Mouse (Mus musculus): ENCODE measurements around the gene Camta2. TPM values are rescaled to one million over a fixed set of nuclear protein-coding genes. Genes with fewer than 3 reads are reported as not detected.

The Camta2 gene
- total RNA-seq, 1 experiment: 3.9 TPM

DNA sequence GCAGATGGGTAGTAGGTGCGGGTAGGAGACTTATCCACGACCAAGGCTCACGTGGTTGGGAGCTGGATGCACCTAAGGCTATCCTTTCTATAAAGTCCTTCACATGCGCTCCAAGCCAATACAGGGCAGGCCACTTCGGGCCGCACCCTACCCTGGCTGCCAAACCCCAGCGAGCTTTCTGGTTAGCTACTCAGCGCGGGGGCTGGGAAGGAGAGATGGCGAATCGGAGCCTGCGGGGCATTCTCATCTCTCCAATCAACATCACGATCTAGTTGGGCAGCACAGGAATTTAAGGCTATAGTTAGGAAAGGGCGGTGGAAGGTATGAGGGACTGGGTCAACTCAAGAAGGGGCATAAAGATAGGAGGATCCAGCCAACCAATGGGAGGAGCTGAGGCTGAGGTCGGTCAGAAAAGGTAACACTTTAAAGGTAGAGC lies 19.6 kb downstream of the Camta2 start:
- H3K4me1 ChIP-seq (ENCODE audit: control insufficient read depth in 2 of 2, insufficient read depth in 2 of 2, low read length in 2 of 2, poor library complexity in 1 of 2): peaks cover 0 to 7% of the 10 kb centered on the region in 2 experiments; a peak in 2 of 4 replicates
- H3K27ac ChIP-seq (ENCODE audit: insufficient read depth, low read depth, low read length, poor library complexity, severe bottlenecking): peak overlapping the region; percentile 80
- H3K9me3 ChIP-seq (ENCODE audit: control insufficient read depth, insufficient read depth, low read depth, low read length): no peaks in the 10 kb centered on the region
- H3K4me3 ChIP-seq (ENCODE audit: insufficient read depth in 1 of 2, low read depth in 1 of 2, low read length in 2 of 2, poor library complexity in 1 of 2, severe bottlenecking in 1 of 2): peak overlapping the region; percentile 67 to 91
- peaks cover 26% of the 10 kb centered on the region for H3K36me3 ChIP-seq (ENCODE audit: control insufficient read depth, insufficient read depth, low read length, poor library complexity, severe bottlenecking)
- TF ChIP-seq ZNF384 (IDR thresholded peaks at IDR 0.05; ENCODE audit: low read depth, low read length) (no peak), MAFK (IDR thresholded peaks at IDR 0.05; ENCODE audit: insufficient read depth, low read depth, low read length) (no peak), HCFC1 (IDR thresholded peaks at IDR 0.05; ENCODE audit: borderline replicate concordance, insufficient read depth, low read length) (0 out of 2 replicates have a peak, but pooled peaks have one; percentile 16)
- peak overlapping the region; percentile 80 for H3K9ac ChIP-seq (ENCODE audit: insufficient read depth, low read depth, low read length, poor library complexity, severe bottlenecking)
- in situ Hi-C loops (cut with MboI; ENCODE audit: low sequenced_read_pairs in 2 of 2, unreplicated experiment in 2 of 2): no loop called here
- no peak for DNase-seq (ENCODE audit: low read depth, low spot score)

DNA sequence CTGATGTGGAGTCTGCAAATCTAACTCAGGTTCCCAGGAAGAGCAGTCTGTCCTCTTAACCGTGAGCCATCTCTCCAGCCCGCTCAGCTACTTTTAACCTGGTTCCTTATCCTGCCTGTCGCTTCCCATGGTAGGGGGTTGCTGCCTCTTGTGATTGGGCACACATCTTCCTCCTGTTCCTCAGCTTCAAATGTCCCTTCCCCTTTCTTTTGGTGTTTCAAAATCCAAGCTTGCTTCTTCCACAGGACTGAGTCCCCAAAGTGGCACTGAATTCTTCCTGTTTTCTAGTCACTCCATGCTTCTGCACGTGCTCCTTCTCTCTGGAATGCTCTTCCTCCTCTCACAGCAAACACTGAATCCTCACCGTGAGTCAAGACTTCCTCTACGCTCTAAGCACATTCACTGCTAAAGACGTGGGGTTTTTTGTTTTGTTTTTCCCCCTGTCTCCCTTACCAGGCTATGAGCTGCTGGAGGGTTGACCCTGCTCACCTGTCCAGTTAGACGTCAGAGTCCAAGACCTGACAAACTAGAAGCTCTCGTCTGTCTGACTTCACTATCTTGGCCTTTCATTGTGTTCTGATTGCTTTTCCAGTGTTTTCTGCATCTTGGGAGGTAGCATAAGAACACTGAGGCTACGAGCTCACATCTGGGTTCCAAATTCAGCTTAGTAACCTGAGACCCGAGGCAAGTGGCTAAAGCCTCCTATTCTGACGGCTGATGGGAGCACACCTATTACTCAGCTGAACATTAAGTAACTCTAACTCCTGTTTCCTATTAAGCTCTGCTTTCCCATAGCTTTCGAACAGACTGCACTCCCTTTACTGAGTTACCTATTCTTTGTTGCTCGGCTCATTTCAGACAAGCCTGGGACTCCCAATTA lies 20.4 kb downstream of the Camta2 start:
- DNase-seq (ENCODE audit: low read depth, low spot score): no peak
- peaks cover 33% of the 10 kb centered on the region for H3K36me3 ChIP-seq (ENCODE audit: control insufficient read depth, insufficient read depth, low read length, poor library complexity, severe bottlenecking)
- in situ Hi-C loops (cut with MboI; ENCODE audit: low sequenced_read_pairs in 2 of 2, unreplicated experiment in 2 of 2): no loop called here

DNA sequence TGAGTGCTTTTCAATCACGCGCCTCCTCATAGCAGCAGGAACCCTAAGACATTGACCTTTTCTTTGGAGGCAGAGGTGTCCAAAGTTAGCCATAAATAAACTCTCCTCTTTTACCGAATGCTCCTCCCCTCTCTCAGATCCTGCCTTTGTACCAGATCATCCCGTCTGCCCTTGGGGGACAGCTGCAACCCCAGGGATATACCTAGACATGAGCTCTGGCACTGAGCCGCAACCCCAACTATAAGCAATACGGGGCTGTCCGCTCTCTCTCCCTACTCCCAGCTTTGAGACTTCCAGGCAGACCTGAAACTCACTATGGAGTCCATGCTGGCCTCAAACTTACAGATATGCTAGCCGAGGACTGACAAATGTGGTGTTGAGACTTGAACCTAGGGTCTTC lies 21.2 kb downstream of the Camta2 start:
- TF ChIP-seq ZC3H11A (IDR thresholded peaks at IDR 0.05; ENCODE audit: borderline replicate concordance, low read depth, low read length): no peak
- TF ChIP-seq CHD2 (IDR thresholded peaks at IDR 0.05; ENCODE audit: low read depth, low read length): no peak
- no peak for TF ChIP-seq HCFC1 (IDR thresholded peaks at IDR 0.05; ENCODE audit: borderline replicate concordance, insufficient read depth, low read length)
- Histone ChIP-seq H3K9ac (ENCODE audit: insufficient read depth, low read depth, low read length, poor library complexity, severe bottlenecking) (no peak overlapping the region; the same call in 1 of the 2 replicates), H3K36me3 (ENCODE audit: control insufficient read depth, insufficient read depth, low read length, poor library complexity, severe bottlenecking) (peaks cover 34% of the 10 kb centered on the region), H3K9me3 (ENCODE audit: control insufficient read depth, insufficient read depth, low read depth, low read length) (no peaks in the 10 kb centered on the region), H3K27ac (ENCODE audit: insufficient read depth, low read depth, low read length, poor library complexity, severe bottlenecking) (no peak overlapping the region), H3K4me3 (ENCODE audit: insufficient read depth in 1 of 2, low read depth in 1 of 2, low read length in 2 of 2, poor library complexity in 1 of 2, severe bottlenecking in 1 of 2) (no peak overlapping the region), H3K4me1 (ENCODE audit: control insufficient read depth in 2 of 2, insufficient read depth in 2 of 2, low read length in 2 of 2, poor library complexity in 1 of 2) (peaks cover 0 to 5% of the 10 kb centered on the region in 2 experiments; a peak in 2 of 4 replicates)
- no peak for DNase-seq (ENCODE audit: low read depth, low spot score)
- in situ Hi-C loops (cut with MboI; ENCODE audit: low sequenced_read_pairs in 2 of 2, unreplicated experiment in 2 of 2): no loop called here

More for the DNA sequence above, 20.4 kb downstream of the Camta2 start:
- H3K9ac ChIP-seq (ENCODE audit: insufficient read depth, low read depth, low read length, poor library complexity, severe bottlenecking): peak overlapping the region; percentile 40; the same call in 1 of the 2 replicates
- TF ChIP-seq ZC3H11A (IDR thresholded peaks at IDR 0.05; ENCODE audit: borderline replicate concordance, low read depth, low read length) (no peak), MAFK (IDR thresholded peaks at IDR 0.05; ENCODE audit: insufficient read depth, low read depth, low read length) (no peak), ZNF384 (IDR thresholded peaks at IDR 0.05; ENCODE audit: low read depth, low read length) (no peak), HCFC1 (IDR thresholded peaks at IDR 0.05; ENCODE audit: borderline replicate concordance, insufficient read depth, low read length) (no peak), CHD2 (IDR thresholded peaks at IDR 0.05; ENCODE audit: low read depth, low read length) (no peak)
- H3K9me3 ChIP-seq (ENCODE audit: control insufficient read depth, insufficient read depth, low read depth, low read length): no peaks in the 10 kb centered on the region
- H3K4me3 ChIP-seq (ENCODE audit: insufficient read depth in 1 of 2, low read depth in 1 of 2, low read length in 2 of 2, poor library complexity in 1 of 2, severe bottlenecking in 1 of 2): peak overlapping the region; percentile 67 to 91; a peak in 3 of 4 replicates
- peak overlapping the region; percentile 80; the same call in 1 of the 2 replicates for H3K27ac ChIP-seq (ENCODE audit: insufficient read depth, low read depth, low read length, poor library complexity, severe bottlenecking)
- H3K4me1 ChIP-seq (ENCODE audit: control insufficient read depth in 2 of 2, insufficient read depth in 2 of 2, low read length in 2 of 2, poor library complexity in 1 of 2): peaks cover 0 to 7% of the 10 kb centered on the region in 2 experiments; a peak in 2 of 4 replicates

DNA sequence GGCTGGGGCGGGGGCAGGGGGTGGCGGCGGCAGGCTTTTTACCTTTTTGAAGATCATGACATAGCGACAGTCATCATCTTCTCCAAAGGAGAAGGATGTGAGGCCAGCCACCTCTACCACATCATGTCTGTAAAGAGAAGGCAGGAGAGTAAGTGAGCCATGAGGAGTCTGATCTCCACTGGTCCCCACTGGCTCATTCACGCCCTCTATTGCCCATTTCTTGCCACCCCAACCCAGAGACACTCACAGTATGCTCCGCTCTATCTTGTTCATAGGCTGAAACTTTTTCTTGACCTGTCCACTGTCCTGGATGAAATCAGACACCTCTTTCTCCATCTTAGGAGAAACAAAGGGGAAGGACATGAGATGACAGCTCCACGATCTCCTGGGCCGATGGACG lies 23.2 kb downstream of the Camta2 start:
- no peak for DNase-seq (ENCODE audit: low read depth, low spot score)
- Histone ChIP-seq H3K9me3 (ENCODE audit: control insufficient read depth, insufficient read depth, low read depth, low read length) (no peaks in the 10 kb centered on the region), H3K4me3 (ENCODE audit: insufficient read depth in 1 of 2, low read depth in 1 of 2, low read length in 2 of 2, poor library complexity in 1 of 2, severe bottlenecking in 1 of 2) (no peak overlapping the region), H3K9ac (ENCODE audit: insufficient read depth, low read depth, low read length, poor library complexity, severe bottlenecking) (no peak overlapping the region), H3K27ac (ENCODE audit: insufficient read depth, low read depth, low read length, poor library complexity, severe bottlenecking) (no peak overlapping the region), H3K36me3 (ENCODE audit: control insufficient read depth, insufficient read depth, low read length, poor library complexity, severe bottlenecking) (peaks cover 35% of the 10 kb centered on the region), H3K4me1 (ENCODE audit: control insufficient read depth in 2 of 2, insufficient read depth in 2 of 2, low read length in 2 of 2, poor library complexity in 1 of 2) (no peaks in the 10 kb centered on the region; a peak in 1 of 4 replicates)
- in situ Hi-C loops (cut with MboI; ENCODE audit: low sequenced_read_pairs in 2 of 2, unreplicated experiment in 2 of 2): no loop called here
- TF ChIP-seq CHD2 (IDR thresholded peaks at IDR 0.05; ENCODE audit: low read depth, low read length) (no peak), MAFK (IDR thresholded peaks at IDR 0.05; ENCODE audit: insufficient read depth, low read depth, low read length) (no peak), ZNF384 (IDR thresholded peaks at IDR 0.05; ENCODE audit: low read depth, low read length) (no peak), HCFC1 (IDR thresholded peaks at IDR 0.05; ENCODE audit: borderline replicate concordance, insufficient read depth, low read length) (no peak), ZC3H11A (IDR thresholded peaks at IDR 0.05; ENCODE audit: borderline replicate concordance, low read depth, low read length) (no peak)
